Mouse (Mus musculus) inflammation-experienced regulatory T-cells, adult 6 months (primary cell): ENCODE measurements around the gene Daam1. TPM values are rescaled to one million over a fixed set of nuclear protein-coding genes. Genes with fewer than 3 reads are reported as not detected.
"Not testable (repeated sequence)": the region's sequence is repeated elsewhere in the genome, so short reads cannot be mapped to it uniquely, and the experiment has no call there.

Experiments
- ATAC-seq: one replicate; pipeline ENCODE4 v1.8.0; 2017
- polyA plus RNA-seq, 3 experiments: library from polyadenylated mRNA; unstranded; fragments of 100-300 nt; shearing (Covaris generic); gene quantifications; one replicate each; pipeline ENCODE4 v1.2.1; 2017

Gene Daam1
- polyA plus RNA-seq, 3 experiments from 2014 or later, result 1.4 to 3.0 (median 1.6) TPM

DNA sequence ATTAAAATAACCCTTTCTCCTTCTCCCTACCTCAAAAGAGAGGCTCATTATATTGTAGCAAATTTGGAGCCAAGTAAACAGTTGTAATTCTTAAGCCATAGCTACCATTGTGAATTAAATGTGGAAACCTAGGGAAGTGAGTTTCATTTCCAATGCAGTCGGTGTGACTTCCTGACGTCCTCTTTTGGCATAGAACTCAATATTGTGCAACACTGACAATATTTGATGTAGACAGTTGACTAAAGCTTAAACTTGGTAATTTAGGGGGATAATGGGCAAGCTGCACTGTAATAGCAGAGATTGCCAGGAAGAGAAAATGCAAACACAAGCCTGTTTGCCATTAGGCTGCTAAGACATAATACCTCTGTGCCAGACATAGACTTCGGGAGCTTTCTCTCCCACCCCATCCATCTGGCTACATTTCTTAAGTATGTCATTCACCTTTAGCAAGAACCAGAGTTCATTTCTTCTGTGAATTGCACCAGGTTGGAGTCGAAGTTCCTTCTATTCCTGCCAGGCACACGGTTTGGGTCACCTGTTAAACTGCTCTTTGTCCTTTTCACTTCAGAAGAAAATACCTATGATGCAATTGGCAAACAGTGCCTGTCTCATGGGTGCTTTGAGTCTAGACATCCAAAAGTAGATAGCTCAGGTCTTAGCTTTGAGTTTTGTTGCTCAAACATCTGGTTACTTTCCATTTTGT lies 5.2 kb downstream of the Daam1 start:
- no peak for ATAC-seq

DNA sequence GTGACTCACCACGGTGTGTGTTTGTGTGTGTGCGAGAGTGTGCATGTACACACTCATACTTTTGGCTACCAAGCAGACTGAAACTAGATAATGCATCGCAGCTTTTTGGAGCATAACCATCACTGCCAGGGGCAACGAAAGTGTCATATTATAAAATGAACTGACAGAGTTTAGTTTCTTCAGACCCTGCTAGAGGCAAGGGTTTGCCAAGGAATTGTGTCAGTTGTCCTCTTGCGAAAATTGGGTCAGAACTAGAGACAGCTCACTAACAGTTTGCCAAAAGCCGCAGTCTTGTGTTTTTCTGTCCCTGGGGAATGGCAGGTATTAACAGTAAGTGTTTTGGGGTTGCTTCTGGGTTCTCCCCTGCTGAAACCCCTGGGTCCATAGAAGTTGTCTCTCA lies 5.9 kb downstream of the Daam1 start:
- ATAC-seq, result no peak

DNA sequence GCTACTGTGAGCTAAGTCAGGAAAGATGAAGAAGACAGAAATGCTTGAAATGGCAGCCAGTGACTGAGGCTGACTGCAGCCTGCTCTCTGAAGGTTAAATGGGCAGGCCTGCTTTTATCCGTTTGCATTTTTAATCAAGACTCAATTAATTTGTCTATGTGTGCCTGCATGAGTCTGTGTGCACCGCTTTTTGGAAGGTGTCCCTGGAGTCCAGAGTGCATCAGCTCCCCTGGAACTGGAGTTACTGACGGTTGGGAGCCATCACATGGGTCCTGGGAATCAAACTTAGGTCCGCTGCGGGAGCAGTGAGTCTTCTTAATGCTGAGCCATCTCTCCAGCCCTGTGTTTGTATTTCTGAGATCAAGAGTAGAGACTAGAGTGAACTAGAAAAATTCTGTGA lies 6.7 kb downstream of the Daam1 start:
- no peak for ATAC-seq

DNA sequence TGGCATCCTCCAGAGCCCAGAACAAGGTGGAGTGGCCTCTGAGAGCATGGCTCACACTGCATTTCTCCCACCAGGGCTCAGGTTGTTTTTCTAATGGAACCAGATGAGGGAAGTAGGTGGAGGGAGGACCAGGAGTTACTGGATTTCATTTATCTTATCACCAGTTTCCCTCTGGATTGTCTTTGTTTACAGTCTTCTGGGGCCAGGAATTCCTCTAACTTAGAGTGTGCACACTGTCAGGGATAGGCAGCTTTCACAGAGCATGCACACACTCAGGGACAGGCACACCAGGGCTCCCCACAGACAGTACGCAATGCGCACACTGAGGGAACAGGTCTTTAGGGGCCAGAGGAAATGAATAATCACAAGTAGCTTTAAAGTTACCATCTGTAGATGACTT lies 7.4 kb downstream of the Daam1 start:
- ATAC-seq, result no peak

DNA sequence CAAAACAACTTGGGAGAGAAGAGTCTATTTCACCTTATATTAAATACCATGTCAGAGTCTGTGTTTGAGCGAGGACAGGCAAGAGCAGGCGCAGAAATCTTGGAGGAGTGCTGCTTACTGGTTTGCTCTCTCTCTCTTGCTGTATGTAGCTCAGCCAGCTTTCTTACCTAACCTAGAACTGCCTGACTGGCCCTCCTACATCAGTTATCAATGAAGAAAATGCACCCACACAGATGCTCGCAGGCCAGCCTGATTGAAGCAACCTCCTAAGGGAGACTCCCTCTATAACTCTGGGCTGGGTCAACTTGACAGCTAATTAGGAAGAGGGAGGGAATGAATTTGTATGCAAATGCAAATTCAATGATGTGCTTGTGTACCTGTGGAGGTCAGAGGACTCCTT lies 8.8 kb downstream of the Daam1 start:
- ATAC-seq, result no peak

DNA sequence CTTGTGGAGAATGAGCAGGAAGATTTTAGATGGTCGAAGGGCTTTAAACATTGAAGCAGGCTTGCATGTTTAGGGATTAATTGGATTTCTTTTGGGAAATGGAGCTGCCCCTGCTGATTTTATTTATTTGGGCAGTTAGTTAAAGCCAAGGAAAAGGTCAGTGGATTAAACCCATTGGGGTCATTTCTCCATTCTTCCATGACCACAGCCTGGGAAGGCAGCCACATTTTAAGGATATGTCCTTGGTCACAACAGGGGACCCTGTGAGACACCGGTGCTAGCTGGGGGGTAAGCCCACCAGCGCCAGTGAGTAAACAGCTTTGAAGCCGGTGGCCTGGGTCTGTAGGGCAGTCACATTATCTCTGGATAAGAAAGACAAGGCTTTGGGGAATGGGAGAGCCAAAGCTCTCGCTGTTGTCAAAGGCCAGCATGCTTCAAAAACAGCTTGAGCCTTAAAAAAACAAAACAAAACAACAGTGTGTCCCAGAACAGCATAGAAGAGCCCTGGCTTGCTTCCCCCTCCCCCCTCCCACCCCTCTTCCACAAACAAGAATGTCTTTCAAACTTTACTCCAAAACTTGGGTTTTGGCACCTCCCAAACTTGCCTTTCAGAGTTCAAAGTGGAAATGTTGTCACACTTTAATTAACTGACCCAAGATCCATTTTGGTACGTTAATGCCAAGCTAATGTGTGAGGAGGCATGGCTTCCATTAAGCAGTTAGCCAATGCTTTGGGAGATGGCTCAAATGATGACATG lies 9.7 kb downstream of the Daam1 start:
- no peak for ATAC-seq

DNA sequence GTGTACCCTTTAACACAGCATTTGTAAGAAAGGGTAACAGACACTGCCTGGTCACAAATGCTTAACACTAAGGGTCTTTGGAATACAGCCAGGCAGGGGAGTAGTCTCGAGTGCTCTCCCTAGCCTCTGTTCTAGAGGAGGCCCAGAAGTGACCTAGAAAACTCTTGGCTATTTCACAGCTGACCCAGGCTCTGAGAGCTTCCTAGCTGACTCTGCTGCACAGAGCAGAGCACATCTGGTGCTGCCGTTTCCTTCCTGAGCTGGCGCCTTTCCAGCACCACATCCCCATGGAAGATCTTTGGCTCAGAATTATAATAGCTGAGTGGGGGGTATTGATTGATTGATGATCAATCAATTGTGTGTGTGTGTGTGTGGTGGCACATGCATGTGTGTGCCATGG lies 11.1 kb downstream of the Daam1 start:
- no peak for ATAC-seq

DNA sequence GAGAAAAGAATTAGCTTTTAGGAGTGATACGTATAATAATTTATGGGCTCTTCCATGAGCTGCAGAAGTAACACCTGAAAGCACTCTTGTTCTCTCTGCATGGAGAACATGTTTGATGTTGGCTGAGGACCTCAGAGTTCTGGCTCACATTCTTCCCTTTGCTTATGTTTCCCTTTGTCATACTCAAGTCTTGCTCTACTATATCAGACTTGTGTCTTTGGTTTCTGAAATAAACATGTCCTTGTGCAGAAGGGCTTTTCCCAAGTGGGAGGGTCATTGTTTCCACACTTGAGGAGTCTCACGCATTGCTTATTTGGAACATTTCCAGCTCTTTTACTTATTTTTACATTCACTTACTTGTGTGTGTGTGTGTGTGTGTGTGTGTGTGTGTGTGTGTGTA lies 11.7 kb downstream of the Daam1 start:
- no peak for ATAC-seq

DNA sequence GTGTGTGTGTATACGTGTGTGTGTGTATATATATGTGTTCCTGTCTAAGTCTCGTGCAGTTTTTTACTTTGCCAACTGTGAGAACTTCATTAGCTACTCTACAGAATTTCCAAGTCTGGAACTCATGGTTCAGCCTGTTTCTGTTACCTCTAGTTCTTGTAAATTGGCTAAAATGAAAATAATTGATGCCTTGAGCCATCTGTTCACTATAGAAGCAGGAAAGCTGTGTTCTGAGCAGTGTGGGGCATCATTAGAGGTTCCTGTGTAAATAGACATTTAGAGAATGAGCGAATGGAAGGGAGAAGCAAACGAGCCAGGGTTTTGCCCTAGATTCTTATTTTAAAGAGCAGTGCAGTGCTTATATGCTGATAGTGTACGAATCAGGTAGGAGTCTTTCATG lies 14.6 kb downstream of the Daam1 start:
- ATAC-seq, result no peak

DNA sequence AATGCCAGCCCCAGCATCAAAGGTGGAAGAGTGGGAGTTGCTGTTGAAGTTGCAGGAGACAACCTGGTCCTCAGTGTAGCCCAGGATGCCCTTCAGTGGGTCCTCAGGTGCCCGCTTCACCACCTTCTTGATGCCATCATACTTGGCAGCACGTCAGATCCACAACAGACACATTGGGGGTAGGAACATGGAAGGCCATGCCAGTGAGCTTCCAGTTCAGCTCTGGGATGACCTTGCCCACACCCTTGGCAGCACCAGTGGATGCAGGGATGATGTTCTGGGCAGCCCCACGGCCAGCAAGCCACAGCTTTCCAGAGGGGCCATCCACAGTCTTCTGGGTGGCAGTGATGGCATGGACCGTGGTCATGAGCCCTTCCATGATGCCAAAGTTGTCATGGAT lies 15.5 kb downstream of the Daam1 start:
- ATAC-seq, result not testable (repeated sequence)

DNA sequence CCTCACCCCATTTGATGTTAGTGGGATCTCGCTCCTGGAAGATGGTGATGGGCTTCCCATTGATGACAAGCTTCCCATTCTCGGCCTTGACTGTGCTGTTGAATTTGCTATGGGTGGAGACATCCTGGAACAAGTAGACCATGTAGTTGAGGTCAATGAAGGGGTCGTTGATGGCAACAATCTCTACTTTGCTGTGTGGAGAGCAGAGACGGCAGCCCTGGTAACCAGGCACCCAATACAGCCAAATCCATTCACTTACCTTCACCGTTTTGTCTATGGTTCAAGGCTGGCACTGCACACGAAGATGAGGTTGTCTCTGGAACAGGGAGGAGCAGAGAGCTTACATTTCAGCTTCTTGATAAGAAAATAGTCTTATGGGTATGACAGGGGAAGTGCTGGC lies 16.1 kb downstream of the Daam1 start:
- ATAC-seq, result not testable (repeated sequence)

DNA sequence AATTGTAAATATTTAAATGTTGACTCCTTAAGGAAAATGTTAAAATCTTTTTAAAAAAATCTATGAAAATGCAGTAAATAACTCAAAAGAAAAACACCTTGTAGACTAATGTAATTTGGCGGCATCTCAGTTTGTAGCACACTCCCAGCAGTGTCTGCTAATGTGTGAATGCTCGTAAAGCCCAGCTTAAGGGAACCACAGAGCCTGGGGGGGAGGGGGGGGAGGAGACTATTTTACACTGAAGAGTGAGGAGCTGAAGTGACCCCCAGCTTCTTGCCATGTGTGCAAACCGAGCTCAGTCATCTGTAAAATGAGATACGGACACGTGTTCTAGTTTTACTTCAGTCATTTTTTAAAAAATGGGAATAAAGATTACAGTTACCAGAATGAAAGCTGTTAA lies 16.7 kb downstream of the Daam1 start:
- ATAC-seq, result no peak

DNA sequence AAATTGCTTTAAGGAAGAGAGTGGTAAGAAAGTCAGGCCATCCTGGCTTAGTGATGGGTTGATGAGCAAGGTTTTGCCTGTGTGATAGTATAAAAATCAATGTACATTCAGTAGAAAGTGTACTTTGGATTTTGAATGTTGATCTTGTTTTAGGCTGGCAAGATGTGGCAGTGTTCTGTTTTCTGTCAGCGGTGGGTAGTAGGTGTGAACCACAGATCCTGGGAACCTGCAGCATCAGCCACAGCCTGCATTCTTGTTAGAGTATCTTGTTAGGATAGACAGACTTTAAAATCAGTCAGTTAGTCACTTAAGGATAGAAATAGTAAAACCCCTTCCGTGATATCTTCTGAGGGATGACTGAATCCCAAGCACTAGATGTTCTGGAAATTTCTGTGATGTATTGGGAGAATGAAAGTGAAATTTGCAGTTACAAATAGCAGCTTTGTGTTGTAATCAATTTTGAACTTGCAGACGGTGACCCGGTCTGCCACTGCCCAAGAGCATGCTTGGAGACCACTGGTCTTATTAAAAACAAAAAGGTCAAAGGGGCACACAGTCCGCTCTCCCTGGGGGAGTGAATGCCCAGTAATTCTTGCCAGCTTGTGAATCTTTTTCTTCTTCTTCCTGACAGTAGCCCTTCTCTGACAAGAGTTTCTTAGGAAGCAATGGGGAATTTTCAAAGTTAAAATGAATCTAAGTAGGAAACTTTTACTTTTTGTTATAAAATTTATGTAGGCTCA lies 17.3 kb downstream of the Daam1 start:
- no peak for ATAC-seq

DNA sequence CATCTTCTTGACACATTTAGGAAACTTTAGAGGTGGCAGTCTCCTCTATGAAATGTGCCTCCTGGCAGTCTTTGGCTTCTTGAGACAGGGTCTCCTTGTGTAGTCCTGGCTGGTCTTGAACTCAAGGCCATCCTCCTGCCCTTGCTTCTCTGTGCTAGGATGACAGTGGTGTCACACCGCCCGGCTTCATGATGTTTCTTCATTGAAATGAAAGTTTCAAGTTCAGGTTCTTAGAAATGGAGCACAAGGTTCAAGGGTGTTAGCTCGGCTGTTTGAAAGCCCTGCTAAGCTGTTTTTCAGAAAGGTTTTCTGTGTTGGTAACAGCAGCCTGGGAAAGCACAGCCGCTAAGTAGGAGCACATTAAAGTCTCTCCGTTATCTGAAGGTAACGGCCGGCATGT lies 18.2 kb downstream of the Daam1 start:
- ATAC-seq, result no peak

DNA sequence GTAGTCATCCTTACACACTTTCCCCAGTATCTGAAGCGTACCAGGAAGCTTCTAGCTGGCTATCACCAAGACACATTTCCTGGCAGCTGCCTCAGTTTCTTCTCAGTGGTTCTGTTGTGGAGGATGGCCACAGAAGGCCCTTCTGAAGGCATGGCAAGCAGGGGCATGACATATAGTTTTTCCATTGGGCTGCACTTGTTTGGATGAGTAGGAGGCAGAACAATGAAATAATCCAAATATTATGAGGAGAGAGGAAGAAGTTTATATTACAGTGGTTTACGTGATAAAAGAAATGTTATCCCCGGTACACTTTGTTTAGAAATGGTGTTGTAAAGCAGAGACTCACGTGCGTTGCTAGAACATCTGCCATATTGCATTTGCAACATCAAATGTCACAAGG lies 19.3 kb downstream of the Daam1 start:
- ATAC-seq, result no peak

DNA sequence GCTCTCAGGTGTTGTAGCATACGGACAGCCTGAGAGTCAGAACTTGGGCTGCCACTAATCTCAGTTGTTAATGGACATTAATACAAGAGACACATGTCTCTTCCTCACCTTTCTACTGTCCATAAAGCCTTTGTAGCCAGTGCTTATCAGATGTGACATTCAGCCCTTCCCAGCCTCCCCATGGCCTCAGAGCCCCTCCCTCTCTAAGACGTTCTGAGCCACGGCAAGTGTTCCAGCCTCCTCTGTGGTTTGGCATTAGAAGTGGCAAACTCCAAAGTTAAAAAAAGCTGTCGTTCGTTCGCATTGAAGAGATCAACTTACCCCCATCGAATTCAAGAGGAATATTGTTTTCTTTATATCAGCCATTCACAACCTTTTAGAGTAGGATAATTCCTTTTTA lies 21.8 kb downstream of the Daam1 start:
- ATAC-seq, result no peak

DNA sequence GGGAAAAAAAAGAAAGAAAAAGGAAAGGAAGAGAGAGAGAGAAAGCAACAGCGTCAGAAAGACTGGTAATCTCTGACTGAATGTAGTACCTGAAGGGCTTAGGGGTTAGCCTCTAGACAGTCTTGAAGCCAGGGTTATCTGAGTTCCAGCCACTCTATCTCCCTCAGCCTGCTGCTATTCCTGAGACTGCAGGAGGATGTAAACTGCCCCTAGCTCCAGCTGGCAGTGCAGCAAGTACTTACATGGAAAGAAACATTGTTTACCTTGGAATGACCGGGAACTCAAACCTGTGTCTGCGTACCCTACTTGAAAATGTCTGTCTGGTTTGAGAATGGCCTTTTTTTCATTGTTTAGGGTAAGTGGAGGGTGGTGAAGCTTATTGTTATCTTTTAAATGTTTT lies 22.8 kb downstream of the Daam1 start:
- no peak for ATAC-seq

DNA sequence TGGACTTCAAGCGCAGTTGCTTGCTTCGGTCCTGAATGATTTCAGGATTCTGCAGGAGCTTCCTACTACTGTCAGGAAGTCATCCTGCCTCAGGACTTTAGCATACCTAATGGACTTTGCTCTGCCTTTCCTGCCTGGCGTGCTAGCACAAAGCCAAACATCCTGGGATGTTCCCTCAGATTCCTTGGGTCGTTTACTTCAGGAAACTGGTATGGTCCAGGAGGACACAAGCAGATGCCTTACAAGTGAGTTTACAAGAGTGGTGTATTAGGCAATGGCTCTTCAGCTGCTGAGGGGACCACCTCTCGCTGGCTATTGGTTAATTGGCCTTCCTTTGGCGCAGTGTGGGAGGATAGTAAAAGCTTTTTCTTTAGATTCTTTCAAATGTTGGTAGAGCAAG lies 23.3 kb downstream of the Daam1 start:
- ATAC-seq, result no peak

DNA sequence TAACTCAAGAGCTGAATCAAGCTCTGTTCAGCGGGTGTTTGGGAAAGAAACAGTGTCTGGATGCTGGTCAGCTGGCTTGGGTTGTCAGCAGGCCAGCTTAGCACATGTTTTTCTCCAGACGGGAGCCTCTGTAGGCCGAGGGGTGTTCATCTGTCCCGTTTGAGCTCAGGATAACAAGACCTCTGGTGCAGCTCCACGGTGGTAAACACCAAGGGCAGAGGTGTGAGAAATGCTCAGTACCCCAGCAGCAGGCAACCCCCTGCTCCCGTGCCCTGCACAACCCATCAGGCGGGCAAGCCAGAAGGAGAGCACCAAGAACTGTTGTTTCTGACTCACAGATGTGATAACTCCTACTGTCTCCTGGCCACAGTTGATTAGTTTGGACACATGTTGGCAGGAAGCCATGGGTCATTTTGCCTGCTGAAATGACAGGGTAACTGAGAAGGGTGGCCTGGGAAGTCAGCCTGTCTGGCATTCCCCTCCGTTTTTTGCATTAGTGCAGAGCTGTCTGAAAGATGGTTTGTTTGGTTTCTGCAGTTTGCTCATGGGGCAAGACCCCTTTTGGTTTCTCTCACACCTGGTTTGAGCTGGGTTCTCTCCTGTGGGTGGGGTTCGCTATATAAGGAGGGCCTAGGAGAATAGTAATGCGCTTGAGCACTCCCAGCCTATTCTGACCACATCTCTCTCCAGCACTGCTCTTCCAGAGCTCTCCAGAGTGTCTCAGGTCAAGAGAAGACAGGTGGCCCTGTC lies 25.0 kb downstream of the Daam1 start:
- ATAC-seq, result no peak

DNA sequence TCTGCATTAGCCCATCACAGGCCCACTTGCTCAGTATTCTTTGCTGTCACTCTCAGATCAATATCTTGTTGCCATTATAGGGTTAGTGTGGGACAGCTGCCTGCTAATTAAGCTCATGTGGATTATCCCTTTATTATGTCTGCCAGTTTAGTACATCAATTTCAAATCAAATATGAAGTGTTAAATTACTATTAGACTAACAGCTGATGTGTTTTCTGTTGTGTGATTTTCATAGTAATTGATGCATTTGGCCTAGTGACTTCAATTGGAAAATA lies 25.5 kb downstream of the Daam1 start:
- ATAC-seq, result no peak

DNA sequence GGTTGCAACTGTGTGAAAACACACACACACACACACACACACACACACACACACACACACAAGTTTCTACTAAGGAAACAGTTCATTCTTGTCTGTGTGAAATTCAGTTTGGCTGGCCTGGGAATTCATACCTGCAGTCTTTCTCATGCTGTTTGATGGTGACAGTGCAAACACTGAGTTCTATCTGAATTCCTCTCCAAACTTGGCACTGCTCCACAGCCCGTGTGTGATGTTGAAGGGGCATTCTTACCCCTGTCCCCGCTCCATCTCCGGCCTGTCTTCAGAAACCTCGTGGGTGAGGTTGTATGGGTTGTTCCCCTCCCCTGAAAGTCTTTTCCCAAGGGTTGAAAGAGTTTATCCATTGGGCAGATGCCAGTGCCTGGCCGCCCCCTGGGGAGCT lies 28.2 kb downstream of the Daam1 start:
- no peak for ATAC-seq

DNA sequence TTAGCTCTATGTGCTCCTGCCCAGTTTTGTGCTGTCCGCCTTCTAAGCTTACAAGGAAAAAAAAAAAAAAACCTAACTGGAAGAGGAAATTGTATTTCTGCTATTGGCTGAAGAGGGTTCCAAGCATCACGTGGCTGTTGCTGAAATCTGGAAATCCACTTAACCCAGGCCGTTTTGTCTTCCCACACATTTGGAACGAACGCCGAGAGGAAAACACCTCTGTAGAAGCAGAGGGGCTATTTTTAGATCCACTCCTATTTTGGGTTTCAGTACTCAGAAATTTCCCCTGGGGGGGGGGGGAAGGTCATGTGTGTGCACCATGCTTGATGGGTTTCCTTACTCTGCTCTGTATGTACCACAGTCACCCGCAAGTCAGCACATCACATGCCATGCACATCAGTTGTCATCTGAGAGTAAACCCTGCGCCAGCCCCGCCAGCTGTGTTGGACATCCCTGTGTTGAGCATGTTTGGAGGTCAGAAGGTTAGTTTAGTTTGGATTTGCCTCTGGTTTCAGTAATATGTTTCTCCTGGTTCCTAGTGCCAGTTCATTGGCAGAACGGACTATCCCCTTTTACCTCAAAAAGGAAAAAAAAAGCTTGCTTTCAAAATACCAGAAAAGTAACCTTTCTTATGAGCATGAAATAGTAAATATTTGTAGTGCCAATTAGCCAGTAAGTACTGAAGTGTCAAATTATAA lies 33.1 kb downstream of the Daam1 start:
- peak; percentile 49 for ATAC-seq

DNA sequence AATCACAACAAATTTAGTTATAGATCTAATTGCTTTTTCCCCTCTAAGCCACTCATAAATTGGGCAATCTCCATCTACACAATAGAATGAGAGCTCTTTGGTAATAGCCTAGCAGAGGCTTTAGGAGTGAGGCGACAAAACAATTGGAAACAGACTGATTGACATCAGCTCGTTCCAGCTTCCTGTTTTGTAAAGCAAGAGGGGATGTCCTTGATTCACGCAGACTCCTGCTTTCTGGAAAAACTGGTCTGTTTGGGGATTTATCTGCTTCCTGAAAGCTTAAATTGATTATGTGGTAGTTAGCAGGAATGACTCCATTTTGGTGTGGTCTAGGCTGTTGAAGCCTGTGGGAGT lies 33.6 kb downstream of the Daam1 start:
- no peak for ATAC-seq
